Mouse (Mus musculus): ENCODE results near the gene Atp6v0d1.
A peak's percentile ranks its signal among the peaks of the same experiment; 100 is the strongest.

Gene Atp6v0d1

DNA sequence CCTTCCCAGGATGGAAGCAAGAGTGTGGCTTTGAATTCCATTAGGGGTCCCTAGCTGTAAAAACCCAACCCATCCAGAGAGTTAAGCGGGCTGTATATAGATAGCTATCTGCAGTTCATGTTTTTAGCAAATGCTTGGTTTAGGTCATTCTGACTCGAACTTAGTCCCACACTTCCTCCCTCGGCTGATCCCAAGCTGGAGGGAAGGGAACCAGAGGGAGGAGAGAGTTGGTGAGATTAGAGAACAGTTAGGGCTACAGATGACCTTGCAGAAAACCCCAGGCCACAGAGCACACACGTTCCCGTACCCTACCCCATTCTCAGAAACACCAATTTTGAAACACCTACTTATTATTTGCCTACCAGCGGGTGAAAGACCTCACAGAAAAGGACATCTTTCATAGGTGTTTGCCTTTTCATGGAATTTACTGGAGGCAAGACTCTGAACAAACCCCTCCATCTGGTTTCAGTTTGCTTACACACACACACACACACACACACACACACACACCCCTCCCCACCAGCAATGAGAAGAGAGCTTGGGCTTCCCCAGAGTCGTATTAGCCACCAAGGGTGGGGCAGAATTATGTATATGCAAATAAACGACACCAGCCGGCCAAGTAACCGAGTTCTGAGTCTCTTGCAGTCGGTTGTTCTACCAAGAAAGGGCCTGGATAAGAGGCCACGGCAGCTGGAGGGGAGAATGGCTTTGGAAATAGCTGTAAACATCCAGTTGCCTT is 55.7 kb downstream of the Atp6v0d1 start:
- DNase-seq (ENCODE audit: extremely low read depth, insufficient read length, low spot score): no peak

DNA sequence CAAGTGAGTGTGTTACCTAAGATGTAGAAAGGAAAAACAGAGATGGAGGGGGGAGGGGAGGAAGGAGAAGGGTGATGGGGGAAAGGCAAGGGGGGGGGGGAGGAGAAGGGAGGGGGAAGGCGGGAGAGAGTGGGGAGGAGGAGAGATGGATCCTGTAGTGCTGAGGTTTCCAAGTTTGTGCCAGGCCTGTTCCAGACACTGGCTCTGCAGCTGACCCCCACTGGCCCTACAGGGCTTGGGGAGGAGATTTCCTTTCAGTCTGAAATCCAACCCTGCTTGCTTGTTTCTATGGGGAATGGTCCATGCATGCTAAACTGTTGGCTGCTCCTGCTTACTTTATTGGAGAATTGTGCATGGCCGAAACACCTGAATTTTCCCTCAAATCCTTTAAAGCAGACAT is 57.1 kb downstream of the Atp6v0d1 start:
- no peak for DNase-seq (ENCODE audit: extremely low read depth, insufficient read length, low spot score)

- no peak for DNase-seq (ENCODE audit: extremely low read depth, insufficient read length, low spot score)
Measured at GRCm38 (mm10) chr8:105506977-105507376, 58.9 kb downstream of the Atp6v0d1 start.

- DNase-seq (ENCODE audit: extremely low read depth, insufficient read length, low spot score): no peak
Measured at GRCm38 (mm10) chr8:105504617-105505016, 61.2 kb downstream of the Atp6v0d1 start.

DNA sequence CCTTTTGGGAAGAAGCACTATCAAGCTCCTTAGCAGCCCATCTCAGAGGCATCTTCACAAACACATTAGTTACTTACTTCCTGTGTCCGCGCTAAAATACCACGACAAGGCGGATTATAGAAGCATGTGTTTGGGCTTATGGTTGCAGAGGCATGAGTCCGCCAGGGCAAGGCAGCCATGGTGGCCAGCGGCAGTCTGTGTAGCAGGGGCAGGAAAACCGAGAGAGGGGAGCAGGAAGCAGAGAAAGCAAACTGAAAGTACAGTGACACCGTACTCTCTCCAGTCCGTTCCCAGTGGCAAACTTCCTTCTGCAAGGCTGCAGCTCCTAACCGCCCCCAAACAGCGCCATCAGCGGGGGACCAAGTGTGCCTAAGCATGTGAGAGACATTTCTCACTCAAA is 66.1 kb downstream of the Atp6v0d1 start:
- DNase-seq (ENCODE audit: extremely low read depth, insufficient read length, low spot score): no peak

- peak; percentile 92 for DNase-seq (ENCODE audit: extremely low read depth, insufficient read length, low spot score)
Measured at GRCm38 (mm10) chr8:105496439-105497180, 69.2 kb downstream of the Atp6v0d1 start, which contains the start of gene Zdhhc1. TSS of gene Zdhhc1 (minus strand) at chr8:105496902.

- DNase-seq (ENCODE audit: extremely low read depth, insufficient read length, low spot score): no peak
Measured at GRCm38 (mm10) chr8:105495350-105496302, 70.2 kb downstream of the Atp6v0d1 start.

DNA sequence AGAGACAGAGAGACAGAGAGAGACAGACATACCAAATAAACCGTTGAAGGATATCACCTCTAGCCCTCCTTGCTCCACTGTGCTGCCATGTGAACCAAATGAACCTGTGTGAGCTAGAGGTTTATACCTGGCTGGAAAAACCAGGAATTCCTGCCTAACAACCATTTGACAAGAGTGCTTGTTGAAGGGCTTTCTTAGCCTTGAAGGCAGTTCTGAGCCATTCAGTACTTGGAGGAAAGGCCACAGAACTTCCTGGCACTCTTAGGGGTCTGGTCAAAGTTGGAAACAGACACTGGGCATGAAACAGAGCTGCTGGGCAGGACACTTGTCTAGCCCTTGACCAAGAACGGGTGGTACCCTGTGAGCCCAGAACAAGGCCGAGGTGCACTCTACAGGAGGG is 71.3 kb downstream of the Atp6v0d1 start:
- DNase-seq (ENCODE audit: extremely low read depth, insufficient read length, low spot score): no peak

DNA sequence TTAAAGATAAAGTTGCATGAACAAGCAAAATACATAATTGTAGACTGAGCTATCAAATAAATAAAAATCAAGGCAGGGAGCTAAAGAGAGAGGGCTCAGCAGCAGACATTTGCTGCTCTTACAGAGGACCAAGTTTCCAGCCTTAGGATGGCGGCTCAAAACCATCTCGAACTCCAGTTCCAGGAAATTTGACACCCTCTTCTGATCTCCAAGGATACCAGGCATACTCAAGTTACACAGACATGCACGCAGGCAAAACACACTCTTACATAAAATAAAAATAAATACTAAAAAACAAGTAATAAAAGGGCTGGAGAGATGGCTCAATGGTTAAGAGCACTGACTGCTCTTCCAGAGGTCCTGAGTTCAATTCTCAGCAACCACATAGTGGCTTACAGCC is 72.4 kb downstream of the Atp6v0d1 start:
- DNase-seq (ENCODE audit: extremely low read depth, insufficient read length, low spot score): no peak

GRCm38 (mm10) chr8:105489281-105489680 is 76.6 kb downstream of the Atp6v0d1 start:
- DNase-seq (ENCODE audit: extremely low read depth, insufficient read length, low spot score): no peak

- DNase-seq (ENCODE audit: extremely low read depth, insufficient read length, low spot score): no peak
Measured at GRCm38 (mm10) chr8:105488082-105488481, 77.8 kb downstream of the Atp6v0d1 start.

GRCm38 (mm10) chr8:105484392-105484791 is 81.5 kb downstream of the Atp6v0d1 start:
- DNase-seq (ENCODE audit: extremely low read depth, insufficient read length, low spot score): no peak

- no peak for DNase-seq (ENCODE audit: extremely low read depth, insufficient read length, low spot score)
Measured at GRCm38 (mm10) chr8:105484030-105484368, 81.8 kb downstream of the Atp6v0d1 start.

GRCm38 (mm10) chr8:105483212-105484029 is 82.4 kb downstream of the Atp6v0d1 start:
- no peak for DNase-seq (ENCODE audit: extremely low read depth, insufficient read length, low spot score)

DNA sequence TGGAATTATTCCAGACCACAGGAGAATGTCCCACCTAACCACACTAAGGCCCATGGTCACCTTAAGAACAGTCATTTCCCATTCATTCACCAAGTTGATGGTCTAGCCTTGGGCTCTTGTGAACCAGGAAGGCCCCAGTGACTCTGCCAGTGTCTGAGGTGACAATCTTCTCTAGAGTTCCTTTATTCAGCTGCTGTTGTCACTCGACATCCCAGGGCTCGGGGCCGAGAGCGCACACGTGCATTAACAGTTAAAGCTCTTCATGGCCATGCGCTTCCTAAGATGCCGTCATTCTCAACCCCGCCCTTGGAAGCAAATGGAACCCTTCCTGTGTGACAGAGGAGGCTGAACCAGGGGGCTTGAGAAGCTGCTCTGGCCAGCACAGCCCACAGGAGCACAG is 83.7 kb downstream of the Atp6v0d1 start:
- no peak for DNase-seq (ENCODE audit: extremely low read depth, insufficient read length, low spot score)

DNA sequence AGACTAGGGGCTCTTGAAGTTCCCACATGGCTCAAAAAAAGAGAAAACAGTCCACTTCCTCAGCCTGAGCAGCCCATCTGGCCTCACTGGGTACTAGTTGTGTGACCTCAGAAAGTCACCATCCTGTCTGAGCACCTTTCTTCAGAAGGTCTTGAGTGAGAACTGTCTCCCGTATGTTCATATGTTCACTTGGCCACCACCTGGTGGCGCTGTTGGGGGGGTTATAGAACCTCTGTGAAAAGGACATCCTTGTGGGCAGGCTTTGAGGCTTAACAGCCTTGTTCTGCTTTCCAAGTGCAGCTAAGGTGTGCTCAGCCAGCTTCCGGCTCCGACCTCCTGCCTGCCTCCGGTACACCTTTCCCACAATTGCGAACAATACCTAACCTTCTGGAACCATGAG is 84.4 kb downstream of the Atp6v0d1 start:
- no peak for DNase-seq (ENCODE audit: extremely low read depth, insufficient read length, low spot score)

DNA sequence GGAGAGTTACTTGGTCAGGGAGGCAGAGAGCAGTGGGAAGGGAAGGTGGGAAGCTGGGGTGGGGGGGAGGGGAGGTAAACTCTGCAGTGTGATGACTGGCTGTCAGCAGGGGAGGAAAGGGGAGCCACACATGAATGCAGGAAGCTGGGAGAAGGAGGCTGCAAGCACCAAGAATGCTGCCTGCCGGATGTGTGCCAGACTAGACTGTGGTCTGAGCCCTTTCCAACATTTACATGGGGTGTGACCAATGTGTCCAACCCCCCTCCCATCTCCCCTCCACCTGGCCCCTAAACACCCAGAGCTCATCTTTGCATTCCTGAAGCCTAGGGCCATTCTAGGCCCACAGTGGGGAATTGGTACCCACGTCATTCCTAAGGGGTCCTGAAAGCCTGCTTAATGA is 84.8 kb downstream of the Atp6v0d1 start:
- no peak for DNase-seq (ENCODE audit: extremely low read depth, insufficient read length, low spot score)

- DNase-seq (ENCODE audit: extremely low read depth, insufficient read length, low spot score): no peak
Measured at GRCm38 (mm10) chr8:105477792-105478191, 88.1 kb downstream of the Atp6v0d1 start.

DNA sequence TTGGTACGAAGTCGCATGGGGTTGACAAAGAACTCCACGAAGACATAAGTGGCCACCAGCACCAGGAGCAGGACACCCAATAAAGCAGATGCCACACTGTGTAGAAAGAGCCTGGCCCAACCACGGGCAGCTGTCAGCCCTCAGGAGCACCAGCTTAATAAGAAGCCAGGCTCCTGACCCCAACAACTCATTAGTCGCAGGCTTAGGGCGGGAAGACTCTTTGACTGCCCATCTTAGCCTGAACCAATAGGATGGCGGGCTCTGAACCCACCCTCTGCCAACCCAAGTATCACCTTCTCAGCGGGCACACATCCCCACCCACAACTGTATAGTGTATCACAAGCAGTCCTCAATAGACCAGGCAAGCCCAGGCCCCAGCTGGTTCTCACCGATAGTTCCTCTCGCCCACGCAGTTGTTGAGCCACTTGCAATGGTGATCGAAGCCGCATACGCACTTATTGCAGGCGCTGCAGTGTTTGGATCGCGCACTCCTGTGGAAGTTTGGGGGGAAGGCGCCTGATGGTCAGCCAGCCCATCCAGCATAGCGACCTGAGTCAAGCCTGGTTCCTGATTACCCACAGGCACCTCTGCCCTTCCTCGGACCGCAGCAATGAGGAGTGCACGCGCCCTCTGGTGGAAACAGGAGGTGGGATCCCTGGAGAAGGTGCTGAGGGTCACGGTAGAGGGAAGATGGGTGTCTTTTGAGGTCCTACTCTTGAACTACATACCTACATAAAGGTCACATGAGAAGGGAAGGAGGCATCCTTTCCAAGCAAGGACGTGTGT is 89.0 kb downstream of the Atp6v0d1 start:
- DNase-seq (ENCODE audit: extremely low read depth, insufficient read length, low spot score): no peak

GRCm38 (mm10) chr8:105476161-105476560 is 89.7 kb downstream of the Atp6v0d1 start:
- DNase-seq (ENCODE audit: extremely low read depth, insufficient read length, low spot score): no peak
